Mouse (Mus musculus): ENCODE measurements around the gene Chat.
"Not testable (repeated sequence)": the region's sequence is repeated elsewhere in the genome, so short reads cannot be mapped to it uniquely, and the experiment has no call there.

Gene Chat

DNA sequence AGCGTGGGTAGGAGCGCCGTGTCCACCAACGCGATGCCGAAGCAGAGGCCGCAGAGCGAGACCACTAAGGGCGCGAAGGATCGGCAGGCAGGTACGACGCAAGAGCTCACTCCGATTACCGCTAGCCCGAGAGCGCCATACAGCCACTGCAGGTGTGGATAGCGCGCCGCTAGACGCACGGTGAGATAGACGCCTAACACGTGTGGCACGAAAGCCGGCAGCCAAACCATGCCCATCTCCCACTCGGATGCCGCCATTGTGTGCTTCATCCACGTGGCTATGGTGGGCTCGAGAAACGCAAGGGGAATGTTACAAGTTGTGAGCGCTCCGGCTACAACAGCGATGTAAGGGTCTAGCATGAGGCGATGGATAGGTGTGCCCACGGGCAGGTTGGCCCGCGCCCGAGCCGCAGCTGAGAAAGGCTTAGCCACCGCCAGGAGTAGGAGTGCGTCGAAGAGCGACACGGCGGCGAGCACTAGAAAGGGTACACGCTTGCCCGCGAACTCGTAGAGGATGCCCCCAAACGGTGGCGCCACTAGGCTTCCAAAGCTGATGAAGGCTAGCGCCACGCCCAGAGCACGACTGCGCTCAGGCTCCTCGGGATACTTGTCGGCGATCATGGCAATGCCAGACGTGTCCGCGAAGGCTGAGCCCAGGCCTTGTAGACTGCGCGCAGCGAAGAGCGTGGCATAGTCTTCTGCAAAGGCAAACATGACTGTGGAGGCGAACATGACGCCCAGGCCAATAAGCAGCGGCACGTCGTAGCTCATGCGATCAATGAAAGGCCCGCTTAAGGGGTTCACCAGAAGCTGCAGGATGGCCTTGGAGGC is 2.4 kb downstream of the Chat start:
- no peak for DNase-seq (ENCODE audit: low spot score in 2 of 2)

DNA sequence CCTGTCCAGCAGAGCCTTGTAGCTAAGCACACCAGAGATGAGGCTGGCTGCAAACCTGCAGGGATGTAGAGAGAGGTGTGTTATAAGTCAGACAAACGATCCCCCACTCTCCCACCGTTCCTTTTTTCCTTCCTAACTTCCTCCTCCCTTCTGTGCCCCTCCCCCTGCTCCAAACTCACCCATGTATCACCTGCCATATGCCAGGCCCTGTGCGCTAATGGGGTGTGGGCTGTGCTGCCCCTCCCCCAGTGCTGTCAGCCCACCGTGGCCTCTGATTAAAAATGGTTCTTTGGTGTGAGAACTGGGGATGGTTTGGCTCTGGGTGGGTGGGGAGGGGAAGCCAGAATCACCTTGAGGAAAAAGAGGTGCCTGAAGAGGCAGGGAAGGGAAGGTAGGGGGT is 13.2 kb downstream of the Chat start:
- no peak for DNase-seq (ENCODE audit: low spot score in 2 of 2)

DNA sequence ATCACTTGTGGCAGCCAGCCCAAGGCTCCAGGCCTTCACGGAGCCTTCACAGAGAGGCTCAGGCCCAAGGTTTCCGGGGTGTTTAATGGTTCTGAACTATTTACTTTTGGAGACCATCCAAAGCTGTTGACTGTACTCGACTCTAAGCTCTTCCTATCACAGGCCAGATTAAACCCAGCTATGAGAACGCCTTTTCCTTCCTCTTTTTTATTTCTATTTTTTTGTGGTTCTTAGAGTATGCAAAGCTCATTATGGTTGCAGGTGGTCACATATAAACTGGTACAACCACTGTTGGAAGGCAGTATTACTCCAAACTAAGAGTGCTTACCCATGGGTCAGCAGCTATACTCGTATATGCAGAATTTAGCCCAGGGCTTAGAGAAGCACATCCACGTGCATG is 18.8 kb downstream of the Chat start:
- DNase-seq (ENCODE audit: low spot score in 2 of 2), result no peak

DNA sequence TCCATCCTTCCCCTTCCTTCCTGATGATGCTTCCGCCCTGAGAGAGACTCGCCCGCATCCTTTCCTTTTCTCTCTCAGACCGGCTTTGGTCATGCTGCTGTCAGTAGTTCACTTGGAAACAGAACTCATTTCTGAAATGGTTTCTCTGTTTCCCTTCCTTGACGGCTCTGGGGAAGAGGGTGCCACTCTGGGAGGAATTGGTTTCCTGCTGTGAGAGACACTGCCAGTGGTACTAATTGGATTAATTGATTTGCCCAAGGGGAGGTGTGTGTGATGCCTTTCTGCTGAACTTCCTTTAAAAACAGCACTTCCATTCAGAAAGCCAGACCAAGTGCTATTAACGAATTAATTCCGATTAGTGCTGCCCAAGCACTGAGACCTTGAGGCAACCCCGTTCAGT is 22.3 kb downstream of the Chat start:
- no peak for DNase-seq (ENCODE audit: low spot score in 2 of 2)

DNA sequence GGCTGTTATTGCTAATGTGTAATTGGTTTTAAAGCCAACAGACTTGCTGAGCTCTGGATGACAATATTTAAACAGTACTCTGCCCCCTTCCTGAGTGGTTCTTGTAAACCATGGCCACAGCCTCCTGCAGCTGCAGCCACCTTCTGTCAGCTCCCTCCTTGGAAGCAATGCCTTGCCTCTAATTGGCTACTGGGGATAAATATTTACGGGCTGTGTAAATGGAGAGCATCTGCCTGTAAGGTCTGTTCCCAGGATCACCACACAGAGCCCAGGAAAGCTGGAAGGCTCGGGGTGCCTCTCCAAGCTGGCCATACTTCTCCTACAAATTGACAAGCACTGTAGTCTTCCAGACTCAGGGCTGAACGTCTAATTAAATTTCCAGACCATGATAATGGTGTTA is 26.0 kb downstream of the Chat start:
- DNase-seq (ENCODE audit: low spot score in 2 of 2), result no peak

DNA sequence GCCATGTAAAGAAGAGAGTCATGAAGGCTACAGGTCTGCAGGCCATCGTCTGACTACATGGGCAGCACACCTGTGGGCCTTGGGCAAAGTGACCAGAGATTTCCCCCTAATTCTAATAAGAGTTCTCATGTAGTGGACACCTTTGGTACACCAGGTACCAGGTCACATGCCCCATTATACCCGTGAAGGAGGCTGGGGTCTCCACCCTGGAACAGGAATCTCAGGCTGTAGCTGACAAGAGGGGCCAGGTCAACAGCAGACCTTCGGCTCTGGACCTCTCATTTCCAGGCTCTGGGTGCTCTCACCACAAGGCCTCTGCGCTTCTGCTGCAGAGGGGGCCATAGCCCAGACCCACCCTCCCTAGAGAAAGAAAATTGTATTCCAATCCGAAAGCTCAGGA is 26.5 kb downstream of the Chat start:
- DNase-seq (ENCODE audit: low spot score in 2 of 2), result no peak

DNA sequence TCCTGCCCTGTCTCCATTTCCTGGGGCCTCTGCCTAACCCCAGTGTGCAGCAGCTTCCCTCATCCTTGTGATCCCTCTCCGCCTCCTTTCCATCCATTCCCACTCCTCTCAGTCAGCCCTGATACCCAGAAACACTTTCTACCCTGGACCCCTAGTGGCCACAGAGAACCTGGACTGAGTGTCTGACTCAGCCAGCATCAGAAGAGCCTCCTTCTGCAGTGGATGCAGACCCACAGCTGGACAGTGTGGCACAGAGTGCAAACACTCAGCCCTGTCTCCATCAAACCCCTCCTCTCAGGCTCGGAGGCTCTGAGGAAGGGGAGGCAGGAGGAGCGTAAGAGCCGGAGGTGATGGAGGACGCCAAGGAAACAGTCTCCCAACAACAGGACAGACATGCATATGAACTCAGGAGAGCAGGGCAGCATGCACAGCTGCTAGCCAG is 28.4 kb downstream of the Chat start:
- DNase-seq (ENCODE audit: low spot score in 2 of 2), result no peak

DNA sequence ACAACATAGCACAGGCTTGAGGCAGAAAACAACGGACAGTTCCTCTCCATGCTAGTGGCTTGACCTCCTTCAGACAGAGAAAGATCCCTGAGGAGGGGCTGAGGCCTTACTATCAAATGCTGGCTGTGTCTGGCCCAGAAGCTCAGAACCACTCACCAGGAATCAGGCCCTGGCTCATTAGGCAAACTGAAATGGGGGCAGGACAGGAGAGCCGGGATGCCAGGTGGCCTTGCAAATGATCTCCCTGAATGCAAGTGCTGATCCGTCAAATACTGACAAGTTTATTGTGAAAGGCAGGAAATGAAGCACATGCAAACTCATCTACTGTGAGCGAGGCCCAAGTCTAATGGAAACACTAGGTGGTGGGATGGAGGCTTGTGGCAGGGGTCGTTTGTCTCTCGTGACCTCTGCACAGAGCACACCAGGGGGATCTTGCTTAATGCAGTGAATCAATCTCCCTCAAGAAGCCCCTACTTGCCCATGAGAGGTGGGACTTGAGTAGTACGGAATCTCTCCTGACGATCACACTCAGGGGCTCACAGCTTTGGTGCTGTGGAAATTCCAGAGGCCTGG is 36.7 kb downstream of the Chat start:
- no peak for DNase-seq (ENCODE audit: low spot score in 2 of 2)

DNA sequence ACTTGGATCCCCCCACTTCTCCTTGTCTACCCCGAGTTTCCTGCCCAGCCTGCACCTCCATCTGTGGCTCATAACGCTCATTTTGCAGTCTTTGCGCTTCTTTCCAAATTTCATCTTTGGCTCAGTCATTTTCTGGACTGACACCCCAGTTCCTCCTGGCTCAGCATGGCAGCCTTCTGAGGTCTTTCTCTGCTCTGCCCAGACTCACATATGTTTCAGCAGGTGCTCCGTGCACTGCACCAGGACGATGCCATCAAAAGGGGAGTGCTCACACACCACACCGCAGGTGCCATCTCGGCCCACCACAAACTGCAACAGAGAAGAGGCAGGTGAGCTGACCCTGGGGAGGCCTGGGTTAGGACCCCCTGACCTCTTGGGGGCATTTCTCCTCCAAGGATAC is 41.8 kb downstream of the Chat start:
- DNase-seq (ENCODE audit: low spot score in 2 of 2), result no peak

DNA sequence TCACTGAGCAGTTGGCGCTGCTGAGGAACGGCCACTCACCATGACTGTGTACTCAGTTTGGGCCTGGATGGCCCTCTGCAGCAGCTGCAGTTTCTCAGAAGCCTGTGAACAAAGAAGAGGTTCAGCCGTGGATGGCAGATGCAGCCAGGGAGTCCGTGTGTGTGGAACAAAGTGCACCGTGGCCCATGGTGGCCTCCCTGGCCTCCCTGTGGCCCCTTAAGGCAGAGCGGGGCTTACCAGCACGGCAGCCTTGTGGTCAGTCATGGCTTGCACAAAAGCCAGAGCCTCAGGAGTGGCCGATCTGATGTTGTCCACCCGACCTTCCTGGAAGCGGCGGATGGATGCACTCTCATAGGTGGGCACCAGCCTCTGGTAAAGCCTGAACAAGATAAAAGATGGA is 47.0 kb downstream of the Chat start:
- DNase-seq (ENCODE audit: low spot score in 2 of 2), result no peak

DNA sequence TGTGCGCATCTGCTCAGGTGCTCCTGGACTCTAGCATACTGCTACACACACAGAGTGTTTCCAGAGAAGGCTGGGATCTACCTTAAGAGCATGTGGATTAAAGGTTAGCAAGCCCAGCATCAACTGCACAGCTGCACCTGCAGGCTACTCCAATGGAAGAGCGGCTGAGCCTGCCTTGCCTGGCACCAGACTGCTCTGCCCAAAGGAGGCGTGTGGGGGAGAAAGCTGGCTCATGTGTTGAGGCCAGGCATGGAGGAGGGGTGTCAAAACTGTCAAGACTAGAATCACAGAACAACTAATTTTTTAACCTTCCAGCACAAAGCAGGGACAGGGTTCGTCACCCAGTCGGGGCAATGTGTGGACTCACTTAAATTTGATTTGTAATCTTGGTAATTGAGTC is 53.7 kb downstream of the Chat start:
- DNase-seq (ENCODE audit: low spot score in 2 of 2), result no peak

DNA sequence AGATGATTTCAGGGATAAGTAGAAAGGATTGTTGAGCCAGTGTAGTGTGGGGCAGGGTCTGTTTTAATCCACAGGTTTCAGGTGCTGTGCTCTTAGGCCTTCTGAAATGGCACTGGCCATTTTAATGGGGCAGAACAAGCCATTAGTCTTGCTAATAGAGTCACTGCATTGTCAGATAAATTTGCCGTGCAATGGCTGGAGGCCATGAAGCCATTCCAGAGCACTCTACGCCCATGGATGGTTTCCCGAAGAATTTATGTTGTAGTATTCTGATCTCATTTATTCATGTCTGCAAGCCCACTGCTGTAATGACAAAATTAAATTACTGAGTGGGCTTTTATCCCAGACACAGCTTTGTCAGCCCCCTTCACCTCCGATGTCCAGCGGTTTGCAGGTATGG is 55.7 kb downstream of the Chat start:
- no peak for DNase-seq (ENCODE audit: low spot score in 2 of 2)

DNA sequence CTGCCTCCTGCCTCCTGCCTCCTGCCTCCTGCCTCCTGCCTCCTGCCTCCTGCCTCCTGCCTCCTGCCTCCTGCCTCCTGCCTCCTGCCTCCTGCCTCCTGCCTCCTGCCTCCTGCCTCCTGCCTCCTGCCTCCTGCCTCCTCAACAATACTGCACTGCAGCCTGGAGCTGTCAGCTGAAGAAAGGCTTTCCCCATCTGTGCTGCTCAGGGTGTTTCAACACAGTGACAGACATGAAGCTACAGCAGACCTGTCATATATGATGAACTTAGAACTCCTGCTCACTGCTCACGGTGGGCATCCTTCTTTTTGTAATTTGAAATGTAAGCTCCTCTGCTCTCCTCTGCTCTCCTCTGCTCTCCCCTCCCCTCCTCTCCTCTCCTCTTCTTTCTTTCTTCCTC is 60.4 kb downstream of the Chat start:
- DNase-seq (ENCODE audit: low spot score in 2 of 2), result not testable (repeated sequence)

DNA sequence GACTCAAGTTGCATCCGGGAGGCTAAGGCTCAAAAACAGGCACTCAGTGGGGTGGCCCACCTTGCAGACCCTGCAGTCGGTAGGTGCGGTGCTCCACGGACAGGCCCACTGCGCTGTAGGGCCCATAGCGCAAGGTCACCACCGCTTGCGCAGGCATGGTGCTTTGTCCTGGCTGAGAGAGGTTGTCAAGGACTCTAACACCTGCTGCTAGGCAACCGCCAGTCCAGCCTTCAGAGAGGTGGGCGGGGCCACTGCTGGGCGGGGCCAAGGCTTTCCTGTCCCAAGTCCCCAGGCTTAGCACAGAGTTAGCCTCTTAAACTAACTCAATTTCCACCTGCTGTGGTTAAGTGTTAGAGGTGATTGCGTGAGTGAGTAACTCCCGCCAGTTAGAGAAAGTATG is 77.6 kb downstream of the Chat start, which contains the start of gene 1700024G13Rik:
Gene 1700024G13Rik (minus strand): TSS at position 196 of the 400 bp plus-strand sequence.
- no peak for DNase-seq (ENCODE audit: low spot score in 2 of 2)

DNA sequence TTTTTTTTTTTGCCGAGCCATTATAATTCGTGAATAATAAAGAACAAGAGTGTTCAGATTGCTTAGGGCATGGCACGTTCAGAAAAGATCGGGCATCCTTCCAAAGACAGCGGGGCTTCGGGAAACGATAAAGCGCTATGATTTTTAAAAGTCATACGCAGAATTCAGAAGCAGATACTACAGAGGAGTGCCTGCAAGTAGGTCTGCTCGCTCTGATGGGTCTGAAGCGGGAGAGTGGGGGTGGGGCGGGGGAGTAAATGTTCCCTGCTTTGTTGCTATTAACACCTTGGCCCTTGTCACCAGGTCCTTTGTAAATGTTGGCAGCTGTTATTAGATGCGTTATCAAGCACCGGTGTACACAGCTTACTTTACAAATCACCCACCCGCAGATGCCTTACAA is 84.2 kb downstream of the Chat start:
- no peak for DNase-seq (ENCODE audit: low spot score in 2 of 2)

DNA sequence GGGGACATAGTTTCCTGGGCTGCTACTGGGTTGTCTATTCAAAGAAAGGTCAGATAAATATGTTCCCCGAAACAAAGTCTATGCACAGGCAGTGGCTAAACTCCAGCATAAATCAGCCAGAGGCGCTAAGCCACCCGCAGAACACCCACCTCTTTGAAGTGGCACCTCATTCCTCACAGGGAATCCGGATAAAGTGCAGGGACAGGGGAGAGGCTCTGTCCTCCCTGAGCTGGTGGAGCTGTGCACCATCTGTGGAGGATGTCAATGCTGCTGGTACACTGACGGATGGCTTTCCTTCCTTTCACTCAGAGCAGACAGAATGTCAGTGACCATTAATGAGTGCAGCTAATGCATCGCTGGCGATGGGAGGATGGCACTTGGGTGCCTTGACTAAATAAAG is 84.7 kb downstream of the Chat start:
- DNase-seq (ENCODE audit: low spot score in 2 of 2), result no peak

DNA sequence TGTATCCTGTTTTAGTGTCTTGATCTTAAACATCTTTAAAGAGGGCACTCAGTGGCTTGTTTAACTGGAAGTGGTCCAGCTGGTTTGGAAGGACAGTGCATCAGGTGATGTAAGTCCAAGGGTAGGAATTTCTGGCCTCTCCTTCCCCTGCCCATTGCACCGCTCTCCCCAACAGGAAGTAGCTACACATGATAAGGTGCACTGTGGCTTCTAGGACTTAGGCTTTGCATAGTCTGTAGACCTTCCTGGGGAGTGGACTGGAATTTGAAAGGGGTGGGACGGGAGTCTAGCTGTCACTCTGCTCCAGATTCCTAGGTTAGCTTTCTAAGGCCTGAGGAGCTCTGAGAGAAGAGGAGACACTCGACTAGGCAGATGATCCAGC is 85.7 kb downstream of the Chat start:
- no peak for DNase-seq (ENCODE audit: low spot score in 2 of 2)

DNA sequence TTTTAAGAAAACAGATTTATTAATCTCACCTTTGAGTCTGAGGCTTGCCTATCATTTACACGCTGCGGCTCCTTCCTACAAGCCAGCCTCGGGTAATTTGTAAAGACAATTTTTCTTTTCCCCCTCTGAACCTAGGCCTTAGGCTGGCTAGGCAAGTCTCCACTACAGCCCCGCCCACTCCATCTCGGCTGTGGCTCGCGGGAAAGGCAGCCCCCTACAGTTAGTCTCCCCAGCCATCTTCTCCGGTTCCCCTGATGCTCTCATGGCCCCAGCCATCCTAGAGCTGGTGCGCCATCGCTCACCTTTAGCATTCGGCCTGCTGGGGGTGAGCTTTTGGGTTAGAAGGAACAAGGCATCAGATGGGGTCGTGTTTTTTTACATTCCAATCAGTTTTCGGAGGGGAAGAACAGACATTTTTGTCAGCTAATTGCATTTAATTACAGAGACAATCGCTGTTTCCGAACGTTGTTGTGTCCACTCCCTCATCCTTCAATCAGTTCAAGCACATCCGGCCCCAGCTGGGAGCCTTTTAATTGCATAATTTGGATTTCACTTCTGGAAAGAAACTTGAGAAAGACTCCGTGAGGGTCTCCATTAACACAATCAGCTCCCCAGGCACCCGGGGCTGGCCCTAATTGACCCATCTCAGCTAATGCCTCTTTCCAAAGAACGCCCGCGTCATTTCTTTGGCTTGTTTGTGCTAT is 86.2 kb downstream of the Chat start:
- no peak for DNase-seq (ENCODE audit: low spot score in 2 of 2)

DNA sequence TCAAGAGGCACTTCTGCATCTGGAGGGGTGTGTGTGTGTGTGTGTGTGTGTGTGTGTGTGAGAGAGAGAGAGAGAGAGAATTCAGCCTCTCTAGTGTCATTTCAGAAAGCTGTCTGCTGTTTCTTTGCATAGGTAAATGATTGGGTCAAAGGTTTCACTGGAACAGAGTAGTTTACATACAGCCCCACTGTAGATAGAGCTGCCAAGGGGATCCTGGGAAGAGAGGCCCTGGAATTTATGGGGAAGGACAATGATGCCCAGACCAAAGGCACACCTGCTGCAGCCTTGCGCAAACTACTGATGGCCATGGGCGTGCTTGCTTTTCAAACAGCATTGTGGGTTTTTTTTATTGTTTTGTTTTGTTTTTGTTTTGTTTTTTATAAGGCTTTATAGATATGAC is 93.3 kb downstream of the Chat start:
- DNase-seq (ENCODE audit: low spot score in 2 of 2), result no peak

DNA sequence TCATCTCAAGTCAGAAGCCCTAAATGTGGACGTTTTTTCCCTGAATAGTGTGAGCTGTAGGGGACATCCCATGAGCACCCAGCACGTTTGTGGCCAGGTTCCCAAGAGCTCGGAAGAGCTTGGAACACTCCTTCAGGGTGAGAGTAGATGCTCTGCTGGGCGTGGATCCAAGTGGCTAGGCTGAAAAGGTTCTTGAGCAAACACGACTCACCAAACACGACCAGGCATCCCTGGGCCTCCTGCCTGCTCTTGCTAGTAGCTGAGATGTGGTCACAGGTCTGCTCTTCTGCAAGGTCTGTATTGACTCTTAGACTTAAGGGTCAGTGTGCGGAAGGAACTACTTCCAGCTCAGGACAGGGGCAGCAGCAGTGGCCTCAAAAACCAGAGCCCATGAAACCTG is 96.0 kb downstream of the Chat start:
- DNase-seq (ENCODE audit: low spot score in 2 of 2), result no peak

DNA sequence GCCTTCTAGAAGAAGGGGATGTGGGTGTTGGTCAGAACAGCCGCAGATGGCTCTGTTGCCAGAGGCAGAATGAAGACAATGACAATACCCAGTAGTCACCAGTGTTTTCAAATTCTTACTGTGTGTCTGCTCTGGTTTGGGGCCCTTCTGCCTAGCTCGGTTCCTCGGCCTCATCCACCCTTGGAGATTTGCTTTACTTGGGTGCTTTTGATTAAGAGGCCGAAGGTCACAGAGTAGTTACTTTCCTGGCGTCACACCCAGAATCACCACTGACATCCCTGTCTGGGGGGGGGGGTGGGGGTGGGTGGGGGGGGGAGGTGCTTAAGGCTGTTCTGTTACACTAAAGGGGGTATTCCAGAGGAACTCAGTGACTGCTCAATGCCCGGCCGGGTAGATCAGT is 101.4 kb downstream of the Chat start:
- DNase-seq (ENCODE audit: low spot score in 2 of 2), result no peak
